Mouse (Mus musculus) liver, embryonic 16.5 days (tissue): ENCODE data around the gene P3h1. TPM values are rescaled to one million over a fixed set of nuclear protein-coding genes. Genes with fewer than 3 reads are reported as not detected.
A peak's percentile ranks its signal among the peaks of the same experiment; 100 is the strongest.

Source experiments
- ATAC-seq: fragments of 200-750 bp; cut with Nextera tagmentation; 2 replicates; pipeline ENCODE4 v1.8.0; 2017; ENCODE audit warnings: low read depth, mild to moderate bottlenecking, moderate number of reproducible peaks, moderate library complexity
- H3K27ac ChIP-seq: fragments of 300-500 bp; sonication (generic); 2 replicates; pipeline ENCODE4 v1.5.1; 2014; ENCODE audit warnings: mild to moderate bottlenecking, low read length
- H3K27me3 ChIP-seq: fragments of 300-500 bp; sonication (generic); 2 replicates; pipeline ENCODE4 v1.6.1; 2014; ENCODE audit warnings: low read depth, low read length, mixed read lengths; ENCODE audit not compliant: control insufficient read depth, insufficient read depth
- H3K36me3 ChIP-seq: fragments of 300-500 bp; sonication (generic); 2 replicates; pipeline ENCODE4 v1.6.1; 2014; ENCODE audit warnings: mild to moderate bottlenecking; ENCODE audit not compliant: control insufficient read depth, insufficient read depth
- H3K4me1 ChIP-seq: fragments of 300-500 bp; sonication (generic); 2 replicates; pipeline ENCODE4 v1.6.1; 2014; ENCODE audit warnings: low read depth, low read length, mixed read lengths; ENCODE audit not compliant: control insufficient read depth
- H3K4me2 ChIP-seq: fragments of 300-500 bp; sonication (generic); 2 replicates; pipeline ENCODE4 v1.6.1; 2014; ENCODE audit warnings: low read depth, low read length, mixed read lengths
- H3K4me3 ChIP-seq: fragments of 300-500 bp; sonication (generic); 2 replicates; pipeline ENCODE4 v1.5.1; 2014; ENCODE audit warnings: low read depth, mild to moderate bottlenecking, low read length
- H3K9ac ChIP-seq: fragments of 300-500 bp; sonication (generic); 2 replicates; pipeline ENCODE4 v1.6.1; 2014; ENCODE audit warnings: low read depth, low read length
- H3K9me3 ChIP-seq: fragments of 300-500 bp; sonication (generic); replicated peaks from 2 replicates; pipeline ENCODE4 v1.6.1; 2016; ENCODE audit warnings: low read length; ENCODE audit not compliant: control insufficient read depth
- WGBS: fragments of 180-500 bp; shearing (Covaris S2); extraction: QIAGEN DNeasy Blood & Tissue Kit; methylation state at CpG from one replicate; pipeline ENCODE4 v1.1.7; 2014; ENCODE audit not compliant: insufficient replicate concordance; 5-methylcytosine and 5-hydroxymethylcytosine counted together
- polyA plus RNA-seq: library from polyadenylated mRNA; unstranded; fragments of >200 nt; fragmentation: Nextera tagmentation; extraction: Ambion mirVana; gene quantifications from 2 replicates; pipeline ENCODE4 v1.2.1, GENCODE M21; 2015

The P3h1 gene
- polyA plus RNA-seq, 1 experiment from 2014 or later = 9.0 TPM

- no peak for ATAC-seq
- Histone ChIP-seq H3K9ac (peak overlapping the region; percentile 80), H3K9me3 (no peaks in the 10 kb centered on the region), H3K27ac (no peak overlapping the region; the same call in 1 of the 2 replicates), H3K27me3 (no peaks in the 10 kb centered on the region), H3K4me3 (peak overlapping the region; percentile 81), H3K4me1 (peaks cover 26% of the 10 kb centered on the region), H3K36me3 (peaks cover 5% of the 10 kb centered on the region), H3K4me2 (peak overlapping the region; percentile 83)
- 3% methylated on average over 6 of the region's 6 CpGs for WGBS
These were observed 62.4 kb downstream of the P3h1 start for GRCm38 (mm10) chr4:119295134-119295453.

GRCm38 (mm10) chr4:119297361-119297760, 64.6 kb downstream of the P3h1 start:
- no peak overlapping the region for H3K9ac ChIP-seq
- no peaks in the 10 kb centered on the region for H3K27me3 ChIP-seq
- H3K4me2 ChIP-seq = no peak overlapping the region
- no peak overlapping the region for H3K27ac ChIP-seq
- peaks cover 15% of the 10 kb centered on the region for H3K4me1 ChIP-seq
- no peak for ATAC-seq
- H3K9me3 ChIP-seq = no peaks in the 10 kb centered on the region
- no peak overlapping the region for H3K4me3 ChIP-seq
- H3K36me3 ChIP-seq = no peaks in the 10 kb centered on the region
- WGBS = 60% methylated on average over 2 of the region's 2 CpGs

Other genes starting within 250 kb of the P3h1 start
- gene Slc2a1, start 124.2 kb upstream of the P3h1 start, polyA plus RNA-seq = 288 and 291 TPM in 2 replicates
- gene Zfp691, start 58.7 kb upstream of the P3h1 start, polyA plus RNA-seq = 2.0 and 2.1 TPM in 2 replicates
- 359 and 361 TPM in 2 replicates for gene Ermap, start 42.9 kb upstream of the P3h1 start, polyA plus RNA-seq
- gene Svbp, start 37.6 kb upstream of the P3h1 start, polyA plus RNA-seq = 69.6 and 79.2 TPM in 2 replicates
- not detected in 2 replicates for gene Tmem269, start 14.7 kb upstream of the P3h1 start, polyA plus RNA-seq
- gene AU022252, start 203 bp upstream of the P3h1 start, polyA plus RNA-seq = 10.0 and 11.6 TPM in 2 replicates
- not detected in 2 replicates for gene Cldn19, start 22.5 kb downstream of the P3h1 start, polyA plus RNA-seq
- 150 and 152 TPM in 2 replicates for gene Ybx1, start 61.7 kb downstream of the P3h1 start, polyA plus RNA-seq
- 37.7 and 45.8 TPM in 2 replicates for gene Ppih, start 87.6 kb downstream of the P3h1 start, polyA plus RNA-seq
- 0.99 and 1.0 TPM in 2 replicates for gene Ccdc30, start 182.6 kb downstream of the P3h1 start, polyA plus RNA-seq
- 12.9 and 13.3 TPM in 2 replicates for gene Ppcs, start 189.5 kb downstream of the P3h1 start, polyA plus RNA-seq
- gene Zmynd12, start 189.9 kb downstream of the P3h1 start, polyA plus RNA-seq = 0.14 and 0.31 TPM in 2 replicates